Mouse (Mus musculus): ENCODE results near the gene Barhl1.

GRCm38 (mm10) chr2:28945388-28945787, 28.9 kb upstream of the Barhl1 start:
- TF ChIP-seq ZC3H11A (IDR thresholded peaks at IDR 0.05; ENCODE audit: borderline replicate concordance, low read depth, low read length) (no peak), HCFC1 (IDR thresholded peaks at IDR 0.05; ENCODE audit: borderline replicate concordance, insufficient read depth, low read length) (no peak), ZNF384 (IDR thresholded peaks at IDR 0.05; ENCODE audit: low read depth, low read length) (no peak), CHD2 (IDR thresholded peaks at IDR 0.05; ENCODE audit: low read depth, low read length) (no peak), MAFK (IDR thresholded peaks at IDR 0.05; ENCODE audit: insufficient read depth, low read depth, low read length) (no peak)

Data from ES-E14 (cell line).